Mouse (Mus musculus): ENCODE data around the gene Mis18bp1.
A peak's percentile ranks its signal among the peaks of the same experiment; 100 is the strongest.
"Not testable (repeated sequence)": the region's sequence is repeated elsewhere in the genome, so short reads cannot be mapped to it uniquely, and the experiment has no call there.

Gene Mis18bp1

DNA sequence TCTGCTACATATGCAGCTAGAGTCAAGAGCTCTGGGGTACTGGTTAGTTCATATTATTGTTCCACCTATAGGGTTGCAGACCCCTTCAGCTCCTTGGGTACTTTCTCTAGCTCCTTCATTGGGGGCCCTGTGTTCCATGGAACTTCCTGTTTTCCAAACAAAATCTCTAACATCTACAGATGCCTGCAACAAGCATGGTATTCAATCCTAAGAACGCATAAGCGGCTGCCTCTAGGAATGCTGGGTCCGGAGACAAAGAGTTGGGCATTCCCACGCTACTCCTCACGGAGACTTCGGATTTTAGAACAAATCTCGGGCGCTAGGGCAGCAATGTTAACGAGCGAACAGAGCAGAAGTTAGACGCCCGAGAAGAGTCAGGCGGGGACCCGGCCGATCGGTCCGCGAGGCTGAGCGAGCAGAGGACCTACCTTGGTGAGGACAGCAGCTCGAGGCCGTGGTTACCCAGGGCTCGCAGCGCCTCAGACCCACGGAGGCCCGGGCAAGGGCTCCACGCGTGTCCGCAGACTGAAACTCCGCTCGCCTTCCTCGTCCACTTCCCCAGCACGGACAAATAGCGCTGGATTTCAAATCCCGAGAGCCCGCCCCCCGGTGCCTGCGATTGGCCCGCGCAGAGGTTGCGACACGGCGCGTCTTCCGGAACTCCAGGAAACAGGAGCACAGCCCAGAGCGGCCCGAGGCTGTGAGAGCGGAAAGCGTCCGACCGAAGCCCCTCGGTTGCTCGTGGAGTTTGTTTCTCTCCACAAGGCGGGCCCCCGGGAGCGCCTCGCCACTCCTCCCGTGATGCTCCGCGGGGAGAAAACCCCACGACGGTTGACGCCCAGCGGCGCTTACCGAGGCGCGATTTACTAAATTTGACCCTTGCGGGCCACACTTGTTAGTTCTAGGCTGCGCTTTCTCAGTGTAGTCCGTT is at the start of gene Mis18bp1:
Gene Mis18bp1 (minus strand): TSS at position 584 of the 931 bp plus-strand sequence.
- DNase-seq (ENCODE audit: extremely low read depth, low read depth, low spot score) = peak; percentile 39

GRCm38 (mm10) chr12:65216404-65216840 is 44.0 kb upstream of the Mis18bp1 start:
- no peak for DNase-seq (ENCODE audit: extremely low read depth, low read depth, low spot score)

DNA sequence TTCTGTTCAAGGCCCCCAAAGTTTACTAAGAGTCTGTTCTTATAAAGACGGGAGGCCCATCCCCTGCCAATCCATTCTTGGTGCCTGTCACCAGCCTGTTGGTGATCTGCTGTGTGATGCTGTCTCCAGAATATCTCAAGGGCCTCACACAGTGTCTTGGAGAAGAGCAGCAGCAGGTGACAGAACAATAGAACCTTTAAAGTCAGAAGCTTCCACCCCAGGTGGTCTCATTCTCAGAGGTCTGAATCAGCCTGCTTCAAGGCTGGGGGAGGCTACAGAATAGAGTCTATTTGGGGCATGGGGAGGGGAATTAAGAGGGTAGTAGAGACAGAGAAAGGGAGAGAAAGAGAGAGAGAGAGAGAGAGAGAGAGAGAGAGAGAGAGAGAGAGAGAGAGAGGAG is 34.0 kb upstream of the Mis18bp1 start:
- DNase-seq (ENCODE audit: extremely low read depth, low read depth, low spot score) = no peak

- no peak for DNase-seq (ENCODE audit: extremely low read depth, low read depth, low spot score)
These were observed 29.4 kb upstream of the Mis18bp1 start for GRCm38 (mm10) chr12:65201812-65202211.

- no peak for DNase-seq (ENCODE audit: extremely low read depth, low read depth, low spot score)
These were observed 21.7 kb upstream of the Mis18bp1 start for GRCm38 (mm10) chr12:65194003-65194530.

GRCm38 (mm10) chr12:65189213-65189612 is 16.8 kb upstream of the Mis18bp1 start:
- DNase-seq (ENCODE audit: extremely low read depth, low read depth, low spot score) = no peak

DNA sequence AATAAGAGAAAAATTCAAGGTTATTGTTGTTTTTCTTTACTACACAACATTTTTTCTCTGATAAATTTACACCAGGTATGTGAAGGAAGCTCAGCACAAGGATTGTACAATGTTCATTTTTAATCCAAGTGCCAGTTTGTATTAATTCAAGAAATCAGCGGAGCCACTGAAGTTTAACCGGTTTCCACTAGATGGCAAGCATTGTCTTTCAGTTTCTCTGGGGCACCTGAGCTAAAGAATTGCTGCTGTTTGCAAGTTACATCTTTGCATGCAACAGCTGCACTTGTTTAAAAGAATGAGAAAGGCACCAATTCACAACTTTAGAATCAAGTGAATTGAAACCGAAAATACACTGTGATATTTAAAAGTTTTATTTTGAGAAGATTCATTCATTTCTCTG is 15.0 kb upstream of the Mis18bp1 start:
- DNase-seq (ENCODE audit: extremely low read depth, low read depth, low spot score) = no peak

DNA sequence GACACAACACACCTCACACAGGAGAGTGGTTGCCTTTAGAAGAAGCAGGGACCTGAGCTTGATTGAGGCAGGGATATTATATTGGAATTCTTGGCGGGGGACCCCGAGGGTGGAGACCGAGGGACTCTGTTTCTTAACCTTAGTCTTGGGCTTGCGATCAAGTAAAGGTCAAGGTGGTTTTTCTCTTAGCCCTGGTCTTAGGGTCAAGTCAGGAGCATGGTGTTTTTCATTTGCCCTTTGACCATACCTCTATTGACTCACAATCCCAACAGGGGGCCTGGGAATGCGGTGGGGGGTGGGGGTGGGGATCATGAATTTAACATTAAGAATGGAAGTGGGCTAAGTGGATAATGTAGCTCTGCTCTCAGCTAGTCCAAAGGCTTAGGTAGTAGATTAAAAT is 1.3 kb upstream of the Mis18bp1 start:
- DNase-seq (ENCODE audit: extremely low read depth, low read depth, low spot score) = no peak

DNA sequence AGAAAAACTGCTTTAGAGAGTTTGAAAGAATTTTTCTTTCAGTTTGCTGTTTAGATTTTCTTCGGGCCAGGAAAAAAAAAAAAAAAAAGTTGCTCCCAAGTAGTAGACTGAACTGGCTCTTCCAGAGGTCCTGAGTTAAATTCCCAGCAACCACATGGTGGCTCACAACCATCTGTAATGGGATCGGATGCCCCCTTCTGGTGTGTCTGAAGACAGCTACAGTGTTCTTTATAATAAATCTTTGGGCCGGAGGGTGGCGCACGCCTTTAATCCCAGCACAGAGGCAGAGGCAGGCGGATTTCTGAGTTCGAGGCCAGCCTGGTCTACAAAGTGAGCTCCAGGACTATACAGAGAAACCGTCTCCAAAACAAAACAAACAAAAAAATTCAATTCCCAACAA is 555 bp upstream of the Mis18bp1 start:
- not testable (repeated sequence) for DNase-seq (ENCODE audit: extremely low read depth, low read depth, low spot score)

GRCm38 (mm10) chr12:65136121-65136520 is 36.3 kb downstream of the Mis18bp1 start:
- DNase-seq (ENCODE audit: extremely low read depth, low read depth, low spot score) = not testable (repeated sequence)

DNA sequence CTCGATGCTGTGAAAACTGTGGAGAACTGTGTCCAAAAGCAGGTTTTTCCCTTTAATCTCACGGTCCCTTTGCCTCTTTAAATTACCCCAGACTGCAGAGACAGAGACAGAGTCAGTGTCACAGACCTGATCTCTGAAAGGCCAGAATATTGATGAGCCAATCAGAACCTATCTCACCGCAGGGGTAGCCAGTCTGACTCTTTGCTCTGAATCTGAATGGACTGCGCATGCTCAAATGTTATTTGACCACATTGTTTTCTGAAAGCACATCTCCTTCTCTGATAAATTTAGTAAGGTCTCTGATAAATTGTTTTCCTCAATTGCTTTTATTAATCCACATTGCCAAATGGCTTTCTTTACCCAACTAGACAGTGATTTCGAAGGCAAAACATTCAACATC is 53.0 kb downstream of the Mis18bp1 start:
- DNase-seq (ENCODE audit: extremely low read depth, low read depth, low spot score) = no peak

DNA sequence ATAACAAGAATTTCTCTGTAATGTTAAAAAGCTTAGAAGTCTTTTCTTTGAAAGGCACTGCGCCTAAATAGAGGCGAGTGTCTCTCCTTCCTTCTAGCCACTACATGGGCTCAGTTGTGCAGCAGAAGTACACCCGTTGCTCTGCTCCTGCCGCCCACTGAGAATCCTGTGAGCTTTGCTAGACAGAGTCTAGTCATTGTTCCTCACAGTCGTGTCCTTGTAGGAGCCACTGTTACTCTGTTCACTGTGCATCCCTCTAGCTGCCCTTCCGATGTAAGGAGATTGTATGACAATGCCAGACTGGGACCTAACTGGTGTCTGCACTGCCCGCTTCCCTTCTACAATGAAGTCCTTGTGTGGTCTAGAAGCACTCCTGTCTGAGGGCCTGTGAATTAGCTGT is 53.4 kb downstream of the Mis18bp1 start:
- no peak for DNase-seq (ENCODE audit: extremely low read depth, low read depth, low spot score)

- not testable (repeated sequence) for DNase-seq (ENCODE audit: extremely low read depth, low read depth, low spot score)
These were observed 57.4 kb downstream of the Mis18bp1 start for GRCm38 (mm10) chr12:65114978-65115377.

DNA sequence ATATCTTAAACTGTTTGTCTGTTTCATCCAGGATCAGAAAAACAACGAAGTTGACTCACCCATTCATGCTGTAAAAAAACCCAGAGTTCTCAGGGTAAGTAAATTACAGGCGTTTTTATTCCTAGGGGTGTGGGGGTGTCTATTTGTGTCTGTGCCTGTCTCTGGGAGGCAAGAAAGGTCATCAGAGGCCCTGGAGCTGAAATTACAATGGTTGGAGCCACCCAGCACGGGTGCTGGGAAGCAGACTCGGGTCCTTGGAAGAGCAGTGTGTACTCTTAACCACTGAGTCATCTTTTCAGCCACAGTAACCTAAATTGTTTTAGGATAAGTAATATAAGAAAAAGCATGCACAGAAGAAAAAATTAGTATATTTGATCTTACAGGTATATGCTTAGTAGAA is 58.5 kb downstream of the Mis18bp1 start:
- DNase-seq (ENCODE audit: extremely low read depth, low read depth, low spot score) = no peak

DNA sequence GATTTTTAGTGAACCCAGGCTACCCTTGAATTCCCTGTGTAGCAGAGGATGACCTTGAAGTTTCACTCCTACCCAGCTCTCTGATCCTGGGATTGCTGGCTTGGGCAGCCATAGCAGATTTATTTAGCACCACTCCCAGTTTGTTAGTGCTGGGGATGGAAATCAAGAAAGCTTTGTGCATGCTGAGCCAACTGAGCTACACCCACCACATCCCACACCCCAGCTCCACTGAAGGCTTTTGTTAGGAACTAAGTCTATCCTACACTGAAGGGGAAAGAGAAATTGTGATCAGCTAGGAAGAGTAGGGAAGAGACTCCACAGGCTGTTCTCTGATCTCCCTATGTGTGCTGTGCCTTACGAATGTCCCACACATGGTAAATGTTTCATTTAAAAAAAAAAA is 59.6 kb downstream of the Mis18bp1 start:
- DNase-seq (ENCODE audit: extremely low read depth, low read depth, low spot score) = no peak

DNA sequence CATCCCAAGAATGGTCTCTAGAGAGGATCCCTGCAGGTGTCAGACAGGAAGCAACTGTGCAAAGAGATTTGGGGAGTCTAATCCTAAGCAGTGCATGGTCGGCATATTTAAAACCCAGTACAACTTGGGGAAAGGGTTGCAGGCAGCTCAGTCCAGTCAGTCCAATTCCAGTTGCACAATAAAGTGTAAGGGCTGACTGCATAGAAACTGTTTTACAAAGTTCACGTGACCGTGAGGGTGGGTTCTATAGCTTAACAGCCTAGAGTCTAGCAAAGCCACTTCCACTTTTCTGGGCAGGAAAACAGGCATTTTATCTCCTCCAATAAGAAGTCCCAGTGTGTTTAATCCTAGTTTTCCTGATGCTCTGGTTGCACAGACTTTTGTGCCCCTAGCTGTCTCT is 60.9 kb downstream of the Mis18bp1 start:
- no peak for DNase-seq (ENCODE audit: extremely low read depth, low read depth, low spot score)

DNA sequence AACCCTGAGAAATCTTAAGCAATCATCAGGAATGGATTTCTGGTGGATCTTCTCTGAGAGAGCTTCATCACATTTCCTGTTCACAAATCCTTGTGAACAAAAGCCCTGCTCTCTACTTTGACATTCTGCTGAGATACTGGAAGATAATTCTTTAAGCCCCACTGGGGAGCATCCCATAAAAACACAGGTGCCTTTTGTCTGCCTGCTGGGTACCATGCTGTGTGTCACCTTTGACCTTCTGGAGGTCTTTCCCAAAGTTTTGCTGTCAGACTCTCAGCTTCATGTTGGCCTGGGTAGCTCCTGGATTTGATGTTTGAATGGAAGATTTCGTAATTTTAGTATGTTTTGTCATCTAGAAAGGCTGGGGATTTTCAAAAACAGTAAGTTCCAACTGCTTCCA is 63.7 kb downstream of the Mis18bp1 start:
- DNase-seq (ENCODE audit: extremely low read depth, low read depth, low spot score) = no peak
